Mouse (Mus musculus): ENCODE measurements around the gene Vstm2a. TPM values are rescaled to one million over a fixed set of nuclear protein-coding genes. Genes with fewer than 3 reads are reported as not detected.

Vstm2a gene
- polyA plus RNA-seq (2012; ENCODE audit: insufficient read depth, low replicate concordance): not detected in 2 replicates

GRCm38 (mm10) chr11:16257473-16257921, at the start of gene Vstm2a:
Vstm2a (plus strand) TSS chr11:16257724.
- H3K4me1 ChIP-seq: peaks cover 15% of the 10 kb centered on the region
- no peaks in the 10 kb centered on the region for H3K36me3 ChIP-seq (replicated peaks; ENCODE audit: low read length)
- H3K9me3 ChIP-seq: peaks cover 10% of the 10 kb centered on the region
- TF ChIP-seq FLI1 (IDR thresholded peaks at IDR 0.05; ENCODE audit: low read length) (no peak), GATA1 (IDR thresholded peaks at IDR 0.05; ENCODE audit: borderline replicate concordance, low read length) (no peak)
- H3K27me3 ChIP-seq (replicated peaks): peaks cover 49% of the 10 kb centered on the region
- peak within 1 kb of the TSS; percentile 84 for H3K4me3 ChIP-seq (replicated peaks)

DNA sequence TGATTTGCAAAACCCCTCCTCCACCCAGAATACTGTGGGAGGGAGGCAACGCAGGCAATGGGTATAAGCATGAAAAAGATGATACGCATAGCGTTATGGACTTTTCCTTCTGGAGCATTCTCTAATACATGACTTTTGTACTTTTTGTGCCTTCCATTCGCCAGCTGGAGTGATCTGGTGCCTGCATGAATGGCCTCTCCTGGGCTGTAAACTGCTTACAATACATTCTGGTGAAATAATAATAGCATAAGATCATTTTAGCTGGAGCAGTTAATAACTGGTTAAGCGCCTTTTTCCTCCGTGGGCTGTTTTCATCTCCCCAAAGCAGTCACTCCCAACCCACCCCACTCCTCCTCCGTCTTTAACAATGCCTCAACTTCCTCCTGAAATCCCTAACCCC, 513 bp upstream of the Vstm2a start:
- H3K9me3 ChIP-seq: peaks cover 10% of the 10 kb centered on the region
- TF ChIP-seq GATA1 (IDR thresholded peaks at IDR 0.05; ENCODE audit: borderline replicate concordance, low read length): no peak
- no peak for TF ChIP-seq FLI1 (IDR thresholded peaks at IDR 0.05; ENCODE audit: low read length)
- peaks cover 49% of the 10 kb centered on the region for H3K27me3 ChIP-seq (replicated peaks)
- peaks cover 15% of the 10 kb centered on the region for H3K4me1 ChIP-seq
- H3K4me3 ChIP-seq (replicated peaks): peak overlapping the region; percentile 84
- no peaks in the 10 kb centered on the region for H3K36me3 ChIP-seq (replicated peaks; ENCODE audit: low read length)

- no peak overlapping the region for H3K4me3 ChIP-seq (replicated peaks)
- no peaks in the 10 kb centered on the region for H3K36me3 ChIP-seq (replicated peaks; ENCODE audit: low read length)
- peaks cover 15% of the 10 kb centered on the region for H3K4me1 ChIP-seq
- H3K27me3 ChIP-seq (replicated peaks): peaks cover 49% of the 10 kb centered on the region
- H3K9me3 ChIP-seq: peaks cover 10% of the 10 kb centered on the region
- TF ChIP-seq FLI1 (IDR thresholded peaks at IDR 0.05; ENCODE audit: low read length) (no peak), GATA1 (IDR thresholded peaks at IDR 0.05; ENCODE audit: borderline replicate concordance, low read length) (no peak)
These were observed 776 bp downstream of the Vstm2a start for GRCm38 (mm10) chr11:16258300-16258699.

GRCm38 (mm10) chr11:16259876-16260275, 2.4 kb downstream of the Vstm2a start:
- Histone ChIP-seq H3K27me3 (replicated peaks) (peaks cover 49% of the 10 kb centered on the region), H3K4me1 (peaks cover 15% of the 10 kb centered on the region), H3K4me3 (replicated peaks) (no peak overlapping the region), H3K36me3 (replicated peaks; ENCODE audit: low read length) (no peaks in the 10 kb centered on the region), H3K9me3 (peaks cover 10% of the 10 kb centered on the region)
- TF ChIP-seq GATA1 (IDR thresholded peaks at IDR 0.05; ENCODE audit: borderline replicate concordance, low read length) (no peak), FLI1 (IDR thresholded peaks at IDR 0.05; ENCODE audit: low read length) (no peak)

GRCm38 (mm10) chr11:16260764-16261578, 3.4 kb downstream of the Vstm2a start:
- Histone ChIP-seq H3K4me3 (replicated peaks) (no peak overlapping the region), H3K27me3 (replicated peaks) (peaks cover 46% of the 10 kb centered on the region), H3K9me3 (peaks cover 10% of the 10 kb centered on the region), H3K36me3 (replicated peaks; ENCODE audit: low read length) (no peaks in the 10 kb centered on the region), H3K4me1 (peaks cover 15% of the 10 kb centered on the region)
- TF ChIP-seq GATA1 (IDR thresholded peaks at IDR 0.05; ENCODE audit: borderline replicate concordance, low read length) (no peak), FLI1 (IDR thresholded peaks at IDR 0.05; ENCODE audit: low read length) (no peak)

DNA sequence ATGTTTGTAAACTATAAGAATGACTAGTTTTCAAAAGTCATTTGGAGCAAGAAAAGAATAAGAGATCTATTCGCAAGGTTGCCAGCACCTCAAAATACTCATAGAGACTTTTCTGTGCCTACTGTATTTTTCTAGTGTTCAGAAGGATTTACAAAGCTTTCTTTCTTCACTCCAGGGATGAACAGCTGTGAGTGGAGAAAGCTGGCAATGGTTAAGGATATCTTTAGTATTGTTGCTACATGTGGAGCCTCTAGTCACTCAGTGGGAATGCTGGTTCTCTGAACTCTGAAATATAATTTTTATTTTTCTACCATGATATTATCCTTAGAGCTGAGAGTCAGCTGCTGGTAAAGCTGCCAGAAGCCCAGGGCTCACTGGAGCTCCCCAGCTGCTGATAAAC, 10.9 kb downstream of the Vstm2a start:
- TF ChIP-seq FLI1 (IDR thresholded peaks at IDR 0.05; ENCODE audit: low read length) (no peak), GATA1 (IDR thresholded peaks at IDR 0.05; ENCODE audit: borderline replicate concordance, low read length) (no peak)
- H3K4me3 ChIP-seq (replicated peaks): no peak overlapping the region

DNA sequence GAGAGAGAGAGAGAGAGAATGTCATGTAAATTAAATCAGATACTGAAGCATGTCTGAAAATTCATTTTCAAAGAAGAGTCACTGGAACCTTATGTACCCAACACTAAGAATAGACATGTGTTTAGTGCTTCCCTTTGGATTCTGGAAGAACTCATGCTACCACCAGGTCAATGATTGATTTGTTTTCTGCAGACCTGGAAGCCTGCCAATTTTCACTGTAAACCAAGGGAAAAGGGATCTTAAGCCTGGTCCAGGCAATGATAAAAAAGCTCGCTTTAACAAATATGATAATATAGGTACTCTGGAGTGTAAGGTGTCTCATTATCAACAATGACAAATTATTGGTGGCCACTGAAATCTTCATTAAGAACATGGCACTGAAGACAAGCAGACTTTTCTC, 32.9 kb downstream of the Vstm2a start:
- no peak overlapping the region for H3K4me3 ChIP-seq (replicated peaks)
- no peaks in the 10 kb centered on the region for H3K27me3 ChIP-seq (replicated peaks)
- no peak for TF ChIP-seq GATA1 (IDR thresholded peaks at IDR 0.05; ENCODE audit: borderline replicate concordance, low read length)
- TF ChIP-seq FLI1 (IDR thresholded peaks at IDR 0.05; ENCODE audit: low read length): no peak
- no peaks in the 10 kb centered on the region for H3K4me1 ChIP-seq
- no peaks in the 10 kb centered on the region for H3K36me3 ChIP-seq (replicated peaks; ENCODE audit: low read length)
- no peaks in the 10 kb centered on the region for H3K9me3 ChIP-seq

More for the DNA sequence above, 10.9 kb downstream of the Vstm2a start:
- H3K4me1 ChIP-seq: no peaks in the 10 kb centered on the region
- H3K9me3 ChIP-seq: no peaks in the 10 kb centered on the region
- H3K27me3 ChIP-seq (replicated peaks): no peaks in the 10 kb centered on the region
- no peaks in the 10 kb centered on the region for H3K36me3 ChIP-seq (replicated peaks; ENCODE audit: low read length)

GRCm38 (mm10) chr11:16292960-16293359, 35.4 kb downstream of the Vstm2a start:
- no peak overlapping the region for H3K4me3 ChIP-seq (replicated peaks)
- H3K9me3 ChIP-seq: no peaks in the 10 kb centered on the region
- no peaks in the 10 kb centered on the region for H3K27me3 ChIP-seq (replicated peaks)
- no peaks in the 10 kb centered on the region for H3K36me3 ChIP-seq (replicated peaks; ENCODE audit: low read length)
- H3K4me1 ChIP-seq: no peaks in the 10 kb centered on the region
- TF ChIP-seq FLI1 (IDR thresholded peaks at IDR 0.05; ENCODE audit: low read length) (no peak), GATA1 (IDR thresholded peaks at IDR 0.05; ENCODE audit: borderline replicate concordance, low read length) (no peak)

DNA sequence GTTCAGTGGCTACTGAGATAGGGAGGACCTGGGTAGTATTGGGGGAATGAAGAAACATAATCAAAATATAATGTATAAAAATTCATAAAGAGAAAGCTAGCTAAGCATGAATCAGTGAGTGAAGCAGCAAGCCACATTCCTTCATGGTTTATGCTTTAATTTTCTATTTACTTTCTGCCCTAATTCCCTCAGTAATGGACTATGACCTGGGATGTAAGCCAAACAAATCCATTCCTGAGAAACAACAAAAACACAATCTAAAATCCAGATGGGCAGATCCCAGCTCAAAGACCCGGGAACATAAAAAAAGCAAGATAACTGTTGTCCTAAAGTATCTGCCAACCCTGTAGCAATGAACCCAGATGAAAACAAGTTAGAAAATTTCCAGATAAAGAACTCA, 39.0 kb downstream of the Vstm2a start:
- TF ChIP-seq FLI1 (IDR thresholded peaks at IDR 0.05; ENCODE audit: low read length) (no peak), GATA1 (IDR thresholded peaks at IDR 0.05; ENCODE audit: borderline replicate concordance, low read length) (no peak)
- no peak overlapping the region for H3K4me3 ChIP-seq (replicated peaks)
- H3K9me3 ChIP-seq: no peaks in the 10 kb centered on the region
- H3K4me1 ChIP-seq: no peaks in the 10 kb centered on the region
- H3K27me3 ChIP-seq (replicated peaks): no peaks in the 10 kb centered on the region
- no peaks in the 10 kb centered on the region for H3K36me3 ChIP-seq (replicated peaks; ENCODE audit: low read length)

- TF ChIP-seq GATA1 (IDR thresholded peaks at IDR 0.05; ENCODE audit: borderline replicate concordance, low read length) (no peak), FLI1 (IDR thresholded peaks at IDR 0.05; ENCODE audit: low read length) (no peak)
- Histone ChIP-seq H3K27me3 (replicated peaks) (no peaks in the 10 kb centered on the region), H3K4me1 (no peaks in the 10 kb centered on the region), H3K9me3 (no peaks in the 10 kb centered on the region), H3K4me3 (replicated peaks) (no peak overlapping the region), H3K36me3 (replicated peaks; ENCODE audit: low read length) (no peaks in the 10 kb centered on the region)
These were observed 42.0 kb downstream of the Vstm2a start for GRCm38 (mm10) chr11:16299492-16299891.
